Mouse (Mus musculus) hindbrain, postnatal 0 days (tissue): ENCODE results near the gene Spag17. TPM values are rescaled to one million over a fixed set of nuclear protein-coding genes. Genes with fewer than 3 reads are reported as not detected.

Experiments used
- ATAC-seq: fragments of 200-750 bp; cut with Nextera tagmentation; 2 replicates; pipeline ENCODE4 v1.8.0; 2017; ENCODE audit warnings: mild to moderate bottlenecking, moderate TSS enrichment, moderate library complexity
- DNase-seq: peaks from one replicate; pipeline ENCODE4 v3.0.0-alpha.2; 2015; ENCODE audit warnings: low spot score
- H3K27ac ChIP-seq: fragments of 300-500 bp; sonication (generic); 2 replicates; pipeline ENCODE4 v1.5.1; 2014; ENCODE audit warnings: mild to moderate bottlenecking
- H3K27me3 ChIP-seq: fragments of 300-500 bp; sonication (generic); 2 replicates; pipeline ENCODE4 v1.6.1; 2014; ENCODE audit warnings: low read length, mixed read lengths; ENCODE audit not compliant: insufficient read depth
- H3K36me3 ChIP-seq: fragments of 300-500 bp; sonication (generic); 2 replicates; pipeline ENCODE4 v1.6.1; 2014; ENCODE audit warnings: low read length, mixed read lengths; ENCODE audit not compliant: insufficient read depth
- H3K4me1 ChIP-seq: fragments of 300-500 bp; sonication (generic); 2 replicates; pipeline ENCODE4 v1.6.1; 2014; ENCODE audit warnings: antibody characterized with exemption, low read length, mixed read lengths; ENCODE audit not compliant: insufficient read depth
- H3K4me2 ChIP-seq: fragments of 300-500 bp; sonication (generic); 2 replicates; pipeline ENCODE4 v1.6.1; 2014; ENCODE audit warnings: low read depth, mild to moderate bottlenecking, low read length, moderate library complexity, mixed read lengths
- H3K4me3 ChIP-seq: fragments of 300-500 bp; sonication (generic); 2 replicates; pipeline ENCODE4 v1.5.1; 2014; ENCODE audit warnings: low read length
- H3K9ac ChIP-seq: fragments of 300-500 bp; sonication (generic); replicated peaks from 2 replicates; pipeline ENCODE4 v1.6.1; 2014; ENCODE audit warnings: mild to moderate bottlenecking, low read length, moderate library complexity, mixed read lengths
- H3K9me3 ChIP-seq: fragments of 300-500 bp; sonication (generic); 2 replicates; pipeline ENCODE4 v1.6.1; 2016; ENCODE audit warnings: low read length, mixed read lengths
- CTCF ChIP-seq: IDR thresholded peaks from 2 replicates; pipeline ENCODE4 v1.5.1; 2016; ENCODE audit warnings: antibody characterized with exemption, control low read depth, low read depth
- WGBS: fragments of 180-500 bp; shearing (Covaris S2); extraction: QIAGEN DNeasy Blood & Tissue Kit; methylation state at CpG from one replicate; pipeline ENCODE4 v1.1.7; 2014; 5-methylcytosine and 5-hydroxymethylcytosine counted together
- polyA plus RNA-seq: library from polyadenylated mRNA; unstranded; fragments of >200 nt; fragmentation: Nextera tagmentation; extraction: Ambion mirVana; gene quantifications from 2 replicates; pipeline ENCODE4 v1.2.1, GENCODE M21; 2015
- total RNA-seq: library from RNA; depleted of rRNA; stranded (reverse); fragments of >200 nt; gene quantifications from 2 replicates; pipeline ENCODE4 v1.2.3, GENCODE M21; 2014; rRNA removed

The Spag17 gene
- total RNA-seq, result 0.04 and 0.26 TPM in 2 replicates
- 0.95 TPM in 2 replicates for polyA plus RNA-seq

- Histone ChIP-seq H3K4me3 (no peak within 1 kb of the TSS), H3K9ac (no peak within 1 kb of the TSS), H3K36me3 (no peaks in the 10 kb centered on the region), H3K9me3 (no peaks in the 10 kb centered on the region), H3K4me2 (peak within 1 kb of the TSS; percentile 34), H3K27ac (no peak within 1 kb of the TSS), H3K4me1 (no peaks in the 10 kb centered on the region), H3K27me3 (no peaks in the 10 kb centered on the region)
- DNase-seq (peak; percentile 60), ATAC-seq (0 out of 2 replicates have a peak, but pooled peaks have one; percentile 49)
- no peak for TF ChIP-seq CTCF
- 30% methylated on average over 16 of the region's 16 CpGs for WGBS
Observed at GRCm38 (mm10) chr3:99885187-99885811, at the start of gene Spag17. Gene Spag17 (plus strand): TSS chr3:99885406.

- H3K4me3 ChIP-seq, result no peak overlapping the region
- WGBS, result 68% methylated on average over 2 of the region's 2 CpGs
- no peak overlapping the region for H3K27ac ChIP-seq
- H3K9ac ChIP-seq, result no peak overlapping the region
- DNase-seq (no peak), ATAC-seq (no peak)
- TF ChIP-seq CTCF, result peak; percentile 24; the same call in 1 of the 2 replicates
- H3K4me1 ChIP-seq, result no peaks in the 10 kb centered on the region
- H3K9me3 ChIP-seq, result no peaks in the 10 kb centered on the region
- H3K4me2 ChIP-seq, result no peak overlapping the region
- H3K36me3 ChIP-seq, result no peaks in the 10 kb centered on the region
- H3K27me3 ChIP-seq, result no peaks in the 10 kb centered on the region
Observed at GRCm38 (mm10) chr3:99842333-99842732, 42.9 kb upstream of the Spag17 start.

- 74% methylated on average over 3 of the region's 3 CpGs for WGBS
- TF ChIP-seq CTCF, result no peak
- no peak overlapping the region for H3K9ac ChIP-seq
- H3K27me3 ChIP-seq, result no peaks in the 10 kb centered on the region
- ATAC-seq (no peak), DNase-seq (no peak)
- no peaks in the 10 kb centered on the region for H3K4me1 ChIP-seq
- no peaks in the 10 kb centered on the region for H3K9me3 ChIP-seq
- no peak overlapping the region for H3K27ac ChIP-seq
- H3K4me2 ChIP-seq, result no peak overlapping the region
- no peak overlapping the region for H3K4me3 ChIP-seq
- no peaks in the 10 kb centered on the region for H3K36me3 ChIP-seq
Observed at GRCm38 (mm10) chr3:99842808-99843207, 42.4 kb upstream of the Spag17 start.

- Histone ChIP-seq H3K9me3 (no peaks in the 10 kb centered on the region), H3K27ac (no peak overlapping the region), H3K4me1 (no peaks in the 10 kb centered on the region), H3K4me2 (no peak overlapping the region), H3K36me3 (no peaks in the 10 kb centered on the region), H3K9ac (no peak overlapping the region), H3K27me3 (no peaks in the 10 kb centered on the region), H3K4me3 (no peak overlapping the region)
- DNase-seq (no peak), ATAC-seq (no peak)
- TF ChIP-seq CTCF, result no peak
- 89% methylated on average over 6 of the region's 6 CpGs for WGBS
Observed at GRCm38 (mm10) chr3:99843233-99843632, 42.0 kb upstream of the Spag17 start.

- ATAC-seq, result no peak
- no peak overlapping the region for H3K9ac ChIP-seq
Observed at GRCm38 (mm10) chr3:99850926-99851325, 34.3 kb upstream of the Spag17 start.

GRCm38 (mm10) chr3:99854595-99854994, 30.6 kb upstream of the Spag17 start:
- Histone ChIP-seq H3K9ac (no peak overlapping the region), H3K4me1 (no peaks in the 10 kb centered on the region), H3K36me3 (no peaks in the 10 kb centered on the region), H3K9me3 (no peaks in the 10 kb centered on the region), H3K27me3 (no peaks in the 10 kb centered on the region), H3K27ac (no peak overlapping the region), H3K4me2 (no peak overlapping the region), H3K4me3 (no peak overlapping the region)
- no peak for ATAC-seq
- 63% methylated on average over 3 of the region's 3 CpGs for WGBS
- DNase-seq, result no peak
- no peak for TF ChIP-seq CTCF

More at GRCm38 (mm10) chr3:99850926-99851325, 34.3 kb upstream of the Spag17 start:
- no peaks in the 10 kb centered on the region for H3K9me3 ChIP-seq
- H3K4me2 ChIP-seq, result no peak overlapping the region
- no peak for DNase-seq
- H3K27ac ChIP-seq, result no peak overlapping the region
- no peaks in the 10 kb centered on the region for H3K27me3 ChIP-seq
- no peak for TF ChIP-seq CTCF
- H3K4me1 ChIP-seq, result no peaks in the 10 kb centered on the region
- 85% methylated on average over 7 of the region's 7 CpGs for whole genome bisulfite sequencing
- H3K4me3 ChIP-seq, result no peak overlapping the region
- no peaks in the 10 kb centered on the region for H3K36me3 ChIP-seq

GRCm38 (mm10) chr3:99858922-99859321, 26.3 kb upstream of the Spag17 start:
- Histone ChIP-seq H3K4me2 (no peak overlapping the region), H3K4me3 (no peak overlapping the region), H3K36me3 (no peaks in the 10 kb centered on the region), H3K27me3 (no peaks in the 10 kb centered on the region), H3K9ac (no peak overlapping the region), H3K4me1 (no peaks in the 10 kb centered on the region), H3K9me3 (no peaks in the 10 kb centered on the region), H3K27ac (no peak overlapping the region)
- WGBS, result 81% methylated on average over 3 of the region's 3 CpGs
- peak; percentile 26 for TF ChIP-seq CTCF
- ATAC-seq, result no peak
- DNase-seq, result no peak
